Mouse (Mus musculus) cerebellum, adult 2 months (tissue): ENCODE results near the gene Clrn1.

Experiments
- CTCF ChIP-seq: fragments of 200-500 bp; IDR thresholded peaks from 2 replicates; pipeline ENCODE4 v1.5.1; 2011; ENCODE audit warnings: low read depth, mild to moderate bottlenecking, control low read depth, low read length, moderate library complexity, borderline replicate concordance; ENCODE audit not compliant: insufficient read depth
- POLR2A ChIP-seq: fragments of 200-500 bp; IDR thresholded peaks from 2 replicates; pipeline ENCODE4 v1.6.1; 2011; ENCODE audit warnings: low read length, control low read depth, borderline replicate concordance; ENCODE audit not compliant: insufficient read depth

DNA sequence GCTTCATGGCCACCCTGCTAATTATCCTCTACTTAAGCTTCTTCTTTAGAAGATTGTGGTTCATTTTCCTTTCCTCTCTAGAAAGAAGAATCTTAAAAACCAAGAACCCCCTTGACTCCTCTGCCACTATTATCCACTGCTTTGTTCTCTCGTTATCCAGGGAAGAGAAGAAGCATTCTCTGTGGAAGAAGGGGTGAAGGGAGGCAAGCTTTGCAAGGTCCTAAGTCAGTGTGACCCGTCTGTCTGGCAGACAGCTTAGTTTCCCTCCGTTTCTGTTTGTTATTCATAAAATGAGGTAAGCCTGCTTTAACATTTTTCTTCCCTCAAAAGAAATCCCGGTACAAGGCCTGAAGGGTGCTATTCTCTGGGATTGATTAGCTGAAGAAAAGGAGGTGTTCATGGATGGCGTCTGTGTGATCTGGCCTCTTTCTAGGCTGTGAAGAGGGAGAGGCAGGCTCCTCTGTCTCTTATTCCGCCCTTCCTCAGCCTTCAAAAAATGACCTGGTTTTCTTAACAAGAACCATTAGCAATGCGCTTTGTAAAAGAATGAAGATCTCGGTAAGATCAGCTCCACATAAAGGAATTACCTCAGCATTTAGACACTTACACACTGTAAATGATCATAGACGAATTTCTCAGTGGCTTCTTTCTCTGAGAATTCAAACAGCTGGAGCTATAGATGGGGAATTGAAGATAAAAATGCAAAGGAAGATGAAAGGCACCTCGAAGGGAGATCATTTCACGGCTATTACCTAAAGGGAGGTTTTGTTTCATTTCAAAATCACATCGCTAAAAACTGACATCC is 75.8 kb downstream of the Clrn1 start:
- no peak for TF ChIP-seq CTCF
- TF ChIP-seq POLR2A = no peak
